Mouse (Mus musculus): ENCODE measurements around the gene Card9. TPM values are rescaled to one million over a fixed set of nuclear protein-coding genes. Genes with fewer than 3 reads are reported as not detected.

The Card9 gene
- polyA plus RNA-seq, 1 experiment = not detected

DNA sequence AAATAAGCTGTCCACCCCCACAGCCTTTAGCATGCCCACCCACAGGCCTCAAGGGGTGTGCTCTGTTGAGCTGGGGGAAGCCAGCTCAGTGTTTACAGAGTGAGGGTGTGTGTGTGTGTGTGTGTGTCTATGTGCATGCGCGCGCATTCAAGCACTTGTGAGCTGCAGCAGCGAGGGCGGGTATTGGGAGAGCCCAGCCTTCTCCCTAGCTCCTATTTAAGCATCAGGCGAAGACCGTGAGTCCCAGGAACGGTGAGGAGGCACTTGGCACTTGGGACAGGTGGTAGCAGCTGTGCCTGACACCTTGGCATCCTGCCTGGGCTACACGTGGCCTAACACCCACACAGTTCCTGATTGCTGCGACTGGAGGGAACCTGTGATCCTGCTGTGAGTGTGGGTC is 18.7 kb downstream of the Card9 start:
- Histone ChIP-seq H3K36me3 (ENCODE audit: control insufficient read depth, insufficient read depth, low read length, poor library complexity, severe bottlenecking) (no peaks in the 10 kb centered on the region), H3K4me3 (ENCODE audit: low read depth, low read length) (no peak overlapping the region), H3K4me1 (ENCODE audit: control insufficient read depth, insufficient read depth, low read length) (peaks cover 14% of the 10 kb centered on the region), H3K27ac (ENCODE audit: insufficient read depth, low read length) (no peak overlapping the region; the same call in 1 of the 2 replicates), H3K27me3 (ENCODE audit: control insufficient read depth, insufficient read depth, low read length, poor library complexity, severe bottlenecking) (no peaks in the 10 kb centered on the region), H3K9ac (ENCODE audit: low read depth, poor library complexity, severe bottlenecking) (no peak overlapping the region), H3K9me3 (replicated peaks; ENCODE audit: control insufficient read depth, insufficient read depth, low read length, poor library complexity, severe bottlenecking) (no peaks in the 10 kb centered on the region)
- TF ChIP-seq EP300 (IDR thresholded peaks at IDR 0.05; ENCODE audit: insufficient read depth, low read depth, low read length) (no peak), POLR2A (IDR thresholded peaks at IDR 0.05; ENCODE audit: insufficient read depth, low read length) (no peak), CTCF (IDR thresholded peaks at IDR 0.05; ENCODE audit: low read depth, low read length) (no peak)

DNA sequence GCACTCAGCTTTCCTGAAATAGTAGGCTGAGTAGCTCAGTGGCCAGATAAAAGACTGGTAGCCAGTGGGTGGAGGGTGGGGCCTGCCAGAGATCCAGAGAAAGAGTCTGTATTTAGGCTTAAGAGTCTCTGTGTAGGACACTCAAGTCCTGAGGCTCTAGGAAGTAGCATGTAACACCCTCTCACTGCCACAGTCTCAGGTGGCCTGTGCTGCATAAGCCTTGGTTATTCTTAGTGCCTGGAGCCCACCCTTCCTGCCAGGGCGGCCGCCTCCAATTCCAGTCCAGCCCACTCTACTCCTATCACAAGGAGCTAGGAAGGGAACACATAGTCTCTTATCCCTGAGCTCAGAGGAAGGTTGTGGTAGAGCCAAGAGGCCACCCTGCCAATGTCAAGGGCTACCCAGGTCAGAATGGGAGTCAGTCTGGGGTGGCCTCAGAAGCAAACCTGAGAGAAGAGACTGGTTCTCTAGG is 19.2 kb downstream of the Card9 start:
- H3K36me3 ChIP-seq (ENCODE audit: control insufficient read depth, insufficient read depth, low read length, poor library complexity, severe bottlenecking) = no peaks in the 10 kb centered on the region
- no peaks in the 10 kb centered on the region for H3K27me3 ChIP-seq (ENCODE audit: control insufficient read depth, insufficient read depth, low read length, poor library complexity, severe bottlenecking)
- H3K9ac ChIP-seq (ENCODE audit: low read depth, poor library complexity, severe bottlenecking) = no peak overlapping the region
- H3K27ac ChIP-seq (ENCODE audit: insufficient read depth, low read length) = no peak overlapping the region
- TF ChIP-seq CTCF (IDR thresholded peaks at IDR 0.05; ENCODE audit: low read depth, low read length) (no peak), POLR2A (IDR thresholded peaks at IDR 0.05; ENCODE audit: insufficient read depth, low read length) (no peak), EP300 (IDR thresholded peaks at IDR 0.05; ENCODE audit: insufficient read depth, low read depth, low read length) (no peak)
- H3K4me3 ChIP-seq (ENCODE audit: low read depth, low read length) = no peak overlapping the region
- no peaks in the 10 kb centered on the region for H3K9me3 ChIP-seq (replicated peaks; ENCODE audit: control insufficient read depth, insufficient read depth, low read length, poor library complexity, severe bottlenecking)
- peaks cover 14% of the 10 kb centered on the region for H3K4me1 ChIP-seq (ENCODE audit: control insufficient read depth, insufficient read depth, low read length)

DNA sequence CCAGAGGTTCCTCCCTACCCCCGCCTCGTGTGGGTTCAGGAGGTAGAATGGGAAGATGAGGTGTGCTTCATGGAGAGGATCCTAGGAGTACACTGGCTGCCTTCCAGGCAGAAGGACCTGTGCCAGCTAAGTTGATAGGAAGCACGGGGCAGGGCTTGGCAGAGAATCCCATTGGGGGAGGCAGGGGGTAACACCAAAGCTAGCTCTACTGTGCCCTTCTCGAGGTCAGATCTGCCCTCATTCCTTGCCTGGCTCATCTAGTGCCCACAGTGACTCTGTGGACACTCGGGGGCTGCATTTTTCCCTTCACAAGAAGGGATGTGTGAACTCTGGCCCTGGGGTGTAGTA is 21.5 kb downstream of the Card9 start:
- no peaks in the 10 kb centered on the region for H3K36me3 ChIP-seq (ENCODE audit: control insufficient read depth, insufficient read depth, low read length, poor library complexity, severe bottlenecking)
- TF ChIP-seq CTCF (IDR thresholded peaks at IDR 0.05; ENCODE audit: low read depth, low read length) (no peak), EP300 (IDR thresholded peaks at IDR 0.05; ENCODE audit: insufficient read depth, low read depth, low read length) (no peak), POLR2A (IDR thresholded peaks at IDR 0.05; ENCODE audit: insufficient read depth, low read length) (no peak)

DNA sequence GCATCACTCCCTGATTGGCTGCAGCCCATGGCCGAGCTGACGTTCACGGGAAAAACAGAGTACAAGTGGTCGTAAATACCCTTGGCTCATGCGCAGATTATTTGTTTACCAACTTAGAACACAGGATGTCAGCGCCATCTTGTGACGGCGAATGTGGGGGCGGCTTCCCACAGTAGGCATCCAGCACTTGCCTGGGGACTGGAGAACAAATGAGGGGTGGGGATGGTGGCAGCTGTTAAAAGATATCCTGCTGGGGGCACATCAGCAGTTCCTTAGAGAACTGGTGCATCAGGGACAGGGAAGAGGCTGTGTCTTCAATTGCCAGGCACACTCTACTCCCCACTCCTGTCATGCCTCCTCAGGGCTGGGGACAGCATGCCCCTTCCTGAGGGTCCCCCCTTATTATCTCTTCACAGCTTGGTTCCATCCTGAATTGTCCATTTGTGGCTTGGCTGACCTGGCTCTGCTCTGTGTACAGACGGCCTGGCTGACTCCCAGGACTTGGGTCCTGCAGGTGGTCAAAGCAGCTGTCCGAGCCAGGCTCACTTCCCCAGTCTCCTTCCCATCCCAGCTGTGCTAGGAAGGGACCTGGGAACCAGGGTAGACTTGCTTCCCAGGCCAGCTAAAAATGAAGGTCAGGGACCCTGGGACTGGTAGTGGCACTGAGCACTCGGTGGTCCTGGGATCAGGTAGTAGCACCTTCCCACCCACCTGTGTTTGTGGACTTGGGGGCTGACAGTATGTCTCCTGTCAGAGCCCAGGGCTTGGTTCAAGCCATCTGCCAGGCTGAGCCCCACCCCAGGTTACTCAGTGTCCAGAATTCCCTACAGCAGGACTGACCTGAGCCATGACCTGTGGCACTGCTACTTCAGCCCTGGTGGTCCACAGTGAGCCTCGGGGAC is 22.2 kb downstream of the Card9 start:
- TF ChIP-seq CTCF (IDR thresholded peaks at IDR 0.05; ENCODE audit: low read depth, low read length) = no peak
- no peak for TF ChIP-seq EP300 (IDR thresholded peaks at IDR 0.05; ENCODE audit: insufficient read depth, low read depth, low read length)
- TF ChIP-seq POLR2A (IDR thresholded peaks at IDR 0.05; ENCODE audit: insufficient read depth, low read length) = no peak
- Histone ChIP-seq H3K27me3 (ENCODE audit: control insufficient read depth, insufficient read depth, low read length, poor library complexity, severe bottlenecking) (no peaks in the 10 kb centered on the region), H3K4me1 (ENCODE audit: control insufficient read depth, insufficient read depth, low read length) (peaks cover 13% of the 10 kb centered on the region), H3K36me3 (ENCODE audit: control insufficient read depth, insufficient read depth, low read length, poor library complexity, severe bottlenecking) (no peaks in the 10 kb centered on the region), H3K4me3 (ENCODE audit: low read depth, low read length) (no peak overlapping the region), H3K9ac (ENCODE audit: low read depth, poor library complexity, severe bottlenecking) (no peak overlapping the region), H3K9me3 (replicated peaks; ENCODE audit: control insufficient read depth, insufficient read depth, low read length, poor library complexity, severe bottlenecking) (no peaks in the 10 kb centered on the region), H3K27ac (ENCODE audit: insufficient read depth, low read length) (no peak overlapping the region)

More for the DNA sequence above, 21.5 kb downstream of the Card9 start:
- no peaks in the 10 kb centered on the region for H3K27me3 ChIP-seq (ENCODE audit: control insufficient read depth, insufficient read depth, low read length, poor library complexity, severe bottlenecking)
- H3K9me3 ChIP-seq (replicated peaks; ENCODE audit: control insufficient read depth, insufficient read depth, low read length, poor library complexity, severe bottlenecking) = no peaks in the 10 kb centered on the region
- H3K4me1 ChIP-seq (ENCODE audit: control insufficient read depth, insufficient read depth, low read length) = peaks cover 14% of the 10 kb centered on the region
- H3K4me3 ChIP-seq (ENCODE audit: low read depth, low read length) = no peak overlapping the region
- no peak overlapping the region for H3K27ac ChIP-seq (ENCODE audit: insufficient read depth, low read length)
- no peak overlapping the region for H3K9ac ChIP-seq (ENCODE audit: low read depth, poor library complexity, severe bottlenecking)

DNA sequence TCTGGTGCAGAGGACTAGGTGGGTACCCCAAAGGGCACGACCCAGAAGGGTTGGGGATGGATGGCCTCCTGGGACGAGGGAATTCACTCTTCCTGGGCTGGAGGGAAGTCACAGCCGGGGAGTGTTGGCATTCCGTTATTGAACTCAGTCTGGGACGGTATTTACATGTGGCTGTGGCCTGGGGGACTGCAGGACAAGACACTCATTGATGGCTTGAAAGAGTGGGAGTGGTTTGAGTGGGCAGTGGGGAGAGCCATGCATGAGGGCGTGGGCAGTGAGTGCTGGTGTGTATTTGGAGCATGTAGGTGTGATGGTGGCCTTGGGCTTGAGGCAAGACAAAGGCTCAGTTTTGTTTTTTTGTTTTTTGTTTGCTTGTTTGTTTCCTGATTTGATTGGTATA is 30.0 kb downstream of the Card9 start:
- H3K27ac ChIP-seq (ENCODE audit: insufficient read depth, low read length) = no peak overlapping the region
- no peaks in the 10 kb centered on the region for H3K4me1 ChIP-seq (ENCODE audit: control insufficient read depth, insufficient read depth, low read length)
- H3K27me3 ChIP-seq (ENCODE audit: control insufficient read depth, insufficient read depth, low read length, poor library complexity, severe bottlenecking) = no peaks in the 10 kb centered on the region
- H3K9me3 ChIP-seq (replicated peaks; ENCODE audit: control insufficient read depth, insufficient read depth, low read length, poor library complexity, severe bottlenecking) = no peaks in the 10 kb centered on the region
- no peak overlapping the region for H3K9ac ChIP-seq (ENCODE audit: low read depth, poor library complexity, severe bottlenecking)
- no peaks in the 10 kb centered on the region for H3K36me3 ChIP-seq (ENCODE audit: control insufficient read depth, insufficient read depth, low read length, poor library complexity, severe bottlenecking)
- H3K4me3 ChIP-seq (ENCODE audit: low read depth, low read length) = no peak overlapping the region
- no peak for TF ChIP-seq CTCF (IDR thresholded peaks at IDR 0.05; ENCODE audit: low read depth, low read length)
- TF ChIP-seq EP300 (IDR thresholded peaks at IDR 0.05; ENCODE audit: insufficient read depth, low read depth, low read length) = no peak
- no peak for TF ChIP-seq POLR2A (IDR thresholded peaks at IDR 0.05; ENCODE audit: insufficient read depth, low read length)

DNA sequence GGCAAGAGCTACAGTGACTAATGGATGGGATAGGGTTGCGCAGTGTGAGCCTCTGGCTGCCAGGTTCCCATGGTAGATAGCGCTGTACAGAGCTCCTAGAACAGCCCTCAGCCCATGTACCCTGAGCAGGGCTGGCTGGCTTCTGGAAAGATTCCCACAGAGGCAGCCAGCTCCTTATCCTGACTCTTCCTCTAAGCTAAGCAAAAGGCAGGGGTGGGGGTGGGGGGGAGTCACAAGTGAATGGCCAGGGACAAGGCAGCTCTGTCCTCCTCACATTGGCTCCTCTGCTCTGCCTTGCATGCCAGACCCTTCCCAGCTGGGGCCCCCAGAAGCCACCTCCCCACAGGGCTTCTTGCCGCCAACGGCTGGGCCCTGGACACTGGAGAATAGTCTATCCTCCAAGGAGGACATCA is 30.7 kb downstream of the Card9 start:
- Histone ChIP-seq H3K36me3 (ENCODE audit: control insufficient read depth, insufficient read depth, low read length, poor library complexity, severe bottlenecking) (no peaks in the 10 kb centered on the region), H3K27ac (ENCODE audit: insufficient read depth, low read length) (no peak overlapping the region)

More for the DNA sequence above, 30.7 kb downstream of the Card9 start:
- TF ChIP-seq CTCF (IDR thresholded peaks at IDR 0.05; ENCODE audit: low read depth, low read length) (no peak), POLR2A (IDR thresholded peaks at IDR 0.05; ENCODE audit: insufficient read depth, low read length) (no peak), EP300 (IDR thresholded peaks at IDR 0.05; ENCODE audit: insufficient read depth, low read depth, low read length) (no peak)
- H3K27me3 ChIP-seq (ENCODE audit: control insufficient read depth, insufficient read depth, low read length, poor library complexity, severe bottlenecking) = no peaks in the 10 kb centered on the region
- no peak overlapping the region for H3K4me3 ChIP-seq (ENCODE audit: low read depth, low read length)
- H3K9ac ChIP-seq (ENCODE audit: low read depth, poor library complexity, severe bottlenecking) = no peak overlapping the region
- H3K4me1 ChIP-seq (ENCODE audit: control insufficient read depth, insufficient read depth, low read length) = no peaks in the 10 kb centered on the region
- H3K9me3 ChIP-seq (replicated peaks; ENCODE audit: control insufficient read depth, insufficient read depth, low read length, poor library complexity, severe bottlenecking) = no peaks in the 10 kb centered on the region
